Mouse (Mus musculus) gastrocnemius, postnatal 36 days (tissue): ENCODE measurements around the gene Rexo1. TPM values are rescaled to one million over a fixed set of nuclear protein-coding genes. Genes with fewer than 3 reads are reported as not detected.

Experiments
- DNase-seq, 2 experiments: peaks; one replicate each; pipeline ENCODE4 v3.0.0; 2022
- intact Hi-C: fragments of 180-260 bp; cut with DNase I; formaldehyde crosslinking; loops from one replicate; pipeline ENCODE4 v1.15.1; 2025
- total RNA-seq, 2 experiments: library from RNA; stranded (reverse); gene quantifications; 2 replicates each; pipeline ENCODE4 v1.2.3; 2021

The Rexo1 gene
- total RNA-seq, 2 experiments from 2014 or later = 8.8 to 9.7 TPM

- intact Hi-C loops = loop anchor here (5.0 kb wide), 1 partner anchor 121 kb away; no protein-coding TSS in a partner anchor
- DNase-seq = peak; percentile 78 to 81
Measured at GRCm38 (mm10) chr10:80566375-80567092, 5.2 kb upstream of the Rexo1 start.

- no peak for DNase-seq
- intact Hi-C loops = no loop called here
Measured at GRCm38 (mm10) chr10:80560621-80561020, 739 bp downstream of the Rexo1 start.

GRCm38 (mm10) chr10:80559431-80559830 is 1.9 kb downstream of the Rexo1 start:
- DNase-seq = no peak
- intact Hi-C loops = no loop called here

- intact Hi-C loops = no loop called here
- peak; percentile 62 to 70 for DNase-seq
Measured at GRCm38 (mm10) chr10:80557346-80557965, 3.9 kb downstream of the Rexo1 start.

- intact Hi-C loops = no loop called here
- no peak for DNase-seq
Measured at GRCm38 (mm10) chr10:80553997-80554396, 7.4 kb downstream of the Rexo1 start.

- no peak for DNase-seq
- intact Hi-C loops = no loop called here
Measured at GRCm38 (mm10) chr10:80553575-80553974, 7.8 kb downstream of the Rexo1 start.

GRCm38 (mm10) chr10:80552364-80552763 is 9.0 kb downstream of the Rexo1 start:
- DNase-seq = no peak
- intact Hi-C loops = no loop called here

- intact Hi-C loops = loop anchor here (2.0 kb wide), 1 partner anchor 100 kb away; no protein-coding TSS in a partner anchor
- DNase-seq = no peak
Measured at GRCm38 (mm10) chr10:80549279-80549678, 12.1 kb downstream of the Rexo1 start.

- intact Hi-C loops = loop anchor here (2.0 kb wide), 1 partner anchor 100 kb away; no protein-coding TSS in a partner anchor
- DNase-seq = peak; percentile 45 to 54
Measured at GRCm38 (mm10) chr10:80548428-80549006, 12.8 kb downstream of the Rexo1 start.

GRCm38 (mm10) chr10:80547539-80547938 is 13.8 kb downstream of the Rexo1 start:
- DNase-seq = no peak
- intact Hi-C loops = no loop called here

GRCm38 (mm10) chr10:80546945-80547344 is 14.4 kb downstream of the Rexo1 start:
- DNase-seq = no peak
- intact Hi-C loops = no loop called here

GRCm38 (mm10) chr10:80545590-80545989 is 15.8 kb downstream of the Rexo1 start:
- intact Hi-C loops = no loop called here
- no peak for DNase-seq

- DNase-seq = no peak
- intact Hi-C loops = no loop called here
Measured at GRCm38 (mm10) chr10:80543873-80544272, 17.5 kb downstream of the Rexo1 start.

GRCm38 (mm10) chr10:80539493-80539892 is 21.9 kb downstream of the Rexo1 start:
- DNase-seq = no peak
- intact Hi-C loops = no loop called here

GRCm38 (mm10) chr10:80538710-80539394 is 22.5 kb downstream of the Rexo1 start, which contains the start of gene Atp8b3:
Atp8b3 (minus strand) TSS chr10:80539124.
- DNase-seq = peak; percentile 54 to 69
- intact Hi-C loops = no loop called here

- intact Hi-C loops = no loop called here
- no peak for DNase-seq
Measured at GRCm38 (mm10) chr10:80538180-80538579, 23.2 kb downstream of the Rexo1 start.

- intact Hi-C loops = no loop called here
- no peak for DNase-seq
Measured at GRCm38 (mm10) chr10:80535711-80536110, 25.6 kb downstream of the Rexo1 start.

GRCm38 (mm10) chr10:80535071-80535470 is 26.3 kb downstream of the Rexo1 start:
- intact Hi-C loops = no loop called here

GRCm38 (mm10) chr10:80533704-80534103 is 27.7 kb downstream of the Rexo1 start:
- no peak for DNase-seq
- intact Hi-C loops = no loop called here

More at GRCm38 (mm10) chr10:80535071-80535470, 26.3 kb downstream of the Rexo1 start:
- no peak for DNase-seq

- intact Hi-C loops = no loop called here
Measured at GRCm38 (mm10) chr10:80532783-80533182, 28.6 kb downstream of the Rexo1 start.

GRCm38 (mm10) chr10:80526172-80526571 is 35.2 kb downstream of the Rexo1 start:
- DNase-seq = no peak
- intact Hi-C loops = no loop called here

More at GRCm38 (mm10) chr10:80532783-80533182, 28.6 kb downstream of the Rexo1 start:
- no peak for DNase-seq
